Mouse (Mus musculus) brain, adult 2 months (tissue): Measurements from ENCODE around the gene Bmp7.

Experiments
- DNase-seq: peaks from one replicate; pipeline ENCODE4 v3.0.0; 2011; ENCODE audit warnings: low read depth, low spot score

Gene Bmp7

GRCm38 (mm10) chr2:172909463-172909862, 30.7 kb downstream of the Bmp7 start:
- DNase-seq: no peak

- DNase-seq: no peak
Measured at GRCm38 (mm10) chr2:172906146-172906545, 34.0 kb downstream of the Bmp7 start.

GRCm38 (mm10) chr2:172905057-172905456, 35.1 kb downstream of the Bmp7 start:
- no peak for DNase-seq

GRCm38 (mm10) chr2:172904614-172905013, 35.5 kb downstream of the Bmp7 start:
- DNase-seq: no peak

- DNase-seq: no peak
Measured at GRCm38 (mm10) chr2:172903523-172903922, 36.6 kb downstream of the Bmp7 start.

GRCm38 (mm10) chr2:172900954-172901701, 39.0 kb downstream of the Bmp7 start:
- peak; percentile 55 for DNase-seq

GRCm38 (mm10) chr2:172889756-172890443, 50.2 kb downstream of the Bmp7 start:
- DNase-seq: no peak

- DNase-seq: no peak
Measured at GRCm38 (mm10) chr2:172889222-172889621, 50.9 kb downstream of the Bmp7 start.

GRCm38 (mm10) chr2:172888147-172888546, 52.0 kb downstream of the Bmp7 start:
- no peak for DNase-seq

- DNase-seq: no peak
Measured at GRCm38 (mm10) chr2:172885861-172886260, 54.3 kb downstream of the Bmp7 start.

- no peak for DNase-seq
Measured at GRCm38 (mm10) chr2:172884584-172884983, 55.5 kb downstream of the Bmp7 start.

GRCm38 (mm10) chr2:172875201-172875600, 64.9 kb downstream of the Bmp7 start:
- DNase-seq: no peak

GRCm38 (mm10) chr2:172866356-172866755, 73.8 kb downstream of the Bmp7 start:
- no peak for DNase-seq

- DNase-seq: no peak
Measured at GRCm38 (mm10) chr2:172865165-172865564, 75.0 kb downstream of the Bmp7 start.

GRCm38 (mm10) chr2:172864566-172864965, 75.6 kb downstream of the Bmp7 start:
- no peak for DNase-seq

GRCm38 (mm10) chr2:172863469-172863856, 76.7 kb downstream of the Bmp7 start:
- DNase-seq: peak; percentile 29

- peak; percentile 77 for DNase-seq
Measured at GRCm38 (mm10) chr2:172862850-172863468, 77.2 kb downstream of the Bmp7 start.

- no peak for DNase-seq
Measured at GRCm38 (mm10) chr2:172862424-172862823, 77.7 kb downstream of the Bmp7 start.

GRCm38 (mm10) chr2:172861590-172861989, 78.5 kb downstream of the Bmp7 start:
- peak; percentile 48 for DNase-seq

GRCm38 (mm10) chr2:172860593-172860992, 79.5 kb downstream of the Bmp7 start:
- DNase-seq: no peak

GRCm38 (mm10) chr2:172860104-172860503, 80.0 kb downstream of the Bmp7 start:
- no peak for DNase-seq

GRCm38 (mm10) chr2:172857048-172857447, 83.1 kb downstream of the Bmp7 start:
- DNase-seq: no peak

- DNase-seq: no peak
Measured at GRCm38 (mm10) chr2:172856549-172856948, 83.6 kb downstream of the Bmp7 start.
